Mouse (Mus musculus): ENCODE data around the gene Gadd45a. TPM values are rescaled to one million over a fixed set of nuclear protein-coding genes. Genes with fewer than 3 reads are reported as not detected.

Gene Gadd45a
- total RNA-seq (2021): 10 to 100 TPM; 19.6 to 22.3 TPM
- long read RNA-seq, experiment 1, transcript Gadd45a-201 (4 exons, 1,223 nt): major isoform, 8 of 9 reads
- long read RNA-seq, experiment 1, partial matches to known transcripts: 0 of 9 reads
- long read RNA-seq, experiment 1, other reads (novel, unspliced or antisense): 1 of 9 reads
- long read RNA-seq, experiment 2, transcript Gadd45a-201 (4 exons, 1,223 nt): major isoform, 14 of 16 reads
- long read RNA-seq, experiment 2, partial matches to known transcripts: 1 of 16 reads
- long read RNA-seq, experiment 2, other reads (novel, unspliced or antisense): 0 of 16 reads

DNA sequence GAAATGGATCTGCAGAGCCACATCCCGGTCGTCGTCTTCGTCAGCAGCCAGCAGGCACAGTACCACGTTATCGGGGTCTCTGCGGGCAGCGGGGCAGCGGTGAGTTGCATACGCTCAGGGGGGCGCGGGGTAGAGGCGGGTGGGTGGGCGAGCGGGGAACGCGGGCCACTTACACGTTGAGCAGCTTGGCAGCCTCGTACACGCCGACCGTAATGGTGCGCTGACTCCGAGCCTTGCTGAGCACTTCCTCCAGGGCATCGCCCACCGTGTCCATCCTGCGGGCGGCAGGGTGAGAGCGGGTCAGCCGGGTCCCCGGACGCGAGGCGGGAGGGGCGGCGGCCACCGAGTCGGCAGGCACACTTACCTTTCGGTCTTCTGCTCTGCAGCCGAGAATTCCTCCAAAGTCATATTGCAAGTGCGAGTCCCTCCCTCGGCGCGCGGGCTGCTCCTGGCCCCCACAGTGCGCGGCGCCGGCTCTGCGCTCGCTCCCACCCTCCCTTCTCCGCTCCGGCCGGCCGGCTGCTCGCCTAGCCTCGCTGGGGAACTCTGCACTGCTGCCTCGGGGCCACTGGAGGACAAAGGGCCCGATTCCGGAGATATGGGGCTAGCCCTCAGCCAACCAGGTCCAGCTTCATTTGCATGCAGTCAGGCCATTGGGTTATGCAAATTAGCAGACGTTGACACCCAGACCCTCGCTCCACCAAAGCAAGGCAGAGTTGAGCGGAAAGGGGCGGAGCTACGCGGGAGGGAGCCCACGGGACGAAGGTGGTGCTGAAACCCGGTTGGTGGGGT, at the start of gene Gadd45a:
Gene Gadd45a (minus strand): TSS at position 621 of the 792 bp plus-strand sequence.
- intact Hi-C loops (cut with DNase I): loop anchor here (1.0 to 10.0 kb wide), 5 partner anchors 74 to 192 kb away; partner anchors contain the start of gene Gng12
- peak; percentile 95 to 96 for DNase-seq

DNA sequence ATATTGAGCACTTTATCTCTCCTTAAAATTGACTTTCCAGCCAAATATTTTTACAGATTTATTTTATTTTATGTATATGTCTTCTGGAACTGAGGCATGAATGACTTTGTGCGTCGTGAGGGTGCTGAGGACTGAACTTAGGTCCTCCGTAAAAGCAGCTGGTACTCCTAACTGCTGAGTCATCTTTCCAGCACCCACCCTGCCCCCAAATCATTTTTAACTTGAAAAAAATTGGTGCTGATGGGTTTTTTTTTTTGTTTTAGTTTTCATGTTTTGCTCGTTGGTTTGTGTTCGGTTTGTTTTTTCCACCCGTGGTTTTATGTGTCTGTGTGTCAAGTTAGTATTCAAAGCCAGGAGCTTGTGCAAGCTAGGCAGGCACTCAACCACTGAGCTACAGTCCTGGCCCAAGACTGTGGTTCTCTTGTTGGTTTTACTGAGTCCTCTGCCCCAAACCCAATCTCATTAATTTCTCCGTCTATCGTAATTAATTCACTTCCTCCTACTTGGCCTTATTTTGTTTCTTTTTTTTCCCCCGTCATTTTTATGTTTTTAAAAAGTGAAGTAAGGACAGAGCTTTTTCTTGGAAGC, 48.7 kb upstream of the Gadd45a start:
- intact Hi-C loops (cut with DNase I): no loop called here
- DNase-seq: no peak

DNA sequence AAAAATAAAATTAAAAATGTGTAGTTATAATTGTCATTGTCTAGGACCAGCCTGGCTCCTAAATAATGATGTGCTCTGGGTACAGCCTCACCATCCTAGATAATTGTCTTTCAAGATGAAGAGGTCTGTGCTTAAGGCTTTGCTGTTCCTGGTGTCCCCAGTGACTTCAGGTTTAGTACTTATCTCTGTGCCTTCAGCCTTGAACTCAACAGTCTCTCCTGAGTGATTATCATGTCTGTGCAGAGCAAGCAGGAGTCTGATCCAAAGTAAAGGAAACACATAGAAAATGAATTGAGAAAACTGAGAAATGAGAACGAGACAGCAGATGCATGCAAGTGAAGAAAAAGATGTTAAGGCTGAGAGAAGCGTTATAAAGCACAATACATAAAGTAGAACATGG, 47.2 kb upstream of the Gadd45a start:
- intact Hi-C loops (cut with DNase I): no loop called here
- DNase-seq: no peak

DNA sequence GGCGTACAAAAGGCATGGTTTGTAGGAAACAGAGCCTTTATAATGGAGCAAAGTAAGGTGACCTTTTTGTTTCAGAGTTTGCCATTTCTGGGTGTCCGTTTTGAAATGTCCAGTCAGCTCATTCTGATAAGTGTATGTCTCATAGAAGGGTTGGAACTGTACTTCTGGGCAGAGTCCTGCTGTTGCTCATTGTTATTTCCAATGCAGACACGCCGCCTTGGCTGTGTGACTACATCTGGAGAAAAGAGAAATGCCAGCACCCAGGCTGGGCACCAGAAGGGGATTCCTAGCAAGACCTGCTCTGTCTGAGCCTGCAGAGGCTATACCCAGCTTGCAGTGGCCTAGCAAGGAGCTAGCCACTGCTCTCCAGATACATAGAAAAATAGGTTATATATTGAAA, 43.9 kb upstream of the Gadd45a start:
- no peak for DNase-seq
- intact Hi-C loops (cut with DNase I): no loop called here

DNA sequence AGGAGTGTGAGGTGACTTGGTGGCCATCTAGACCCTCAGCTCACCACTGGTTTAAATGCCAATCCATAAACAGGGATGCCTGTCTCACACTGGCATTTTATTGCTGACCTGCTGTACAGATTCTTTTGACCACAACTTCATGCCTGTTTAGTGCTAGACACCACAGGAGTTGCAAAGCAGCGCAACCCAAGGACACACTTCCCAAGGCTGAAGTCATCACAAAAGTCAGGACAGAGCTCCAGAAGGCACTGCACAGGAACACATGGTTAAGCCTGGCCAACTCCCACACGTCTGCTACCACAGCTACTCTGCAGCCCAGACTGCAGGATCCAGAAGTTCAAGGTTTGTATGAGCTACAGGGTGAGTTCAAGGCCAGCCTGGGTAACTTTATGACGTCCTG, 40.8 kb upstream of the Gadd45a start:
- intact Hi-C loops (cut with DNase I): no loop called here

DNA sequence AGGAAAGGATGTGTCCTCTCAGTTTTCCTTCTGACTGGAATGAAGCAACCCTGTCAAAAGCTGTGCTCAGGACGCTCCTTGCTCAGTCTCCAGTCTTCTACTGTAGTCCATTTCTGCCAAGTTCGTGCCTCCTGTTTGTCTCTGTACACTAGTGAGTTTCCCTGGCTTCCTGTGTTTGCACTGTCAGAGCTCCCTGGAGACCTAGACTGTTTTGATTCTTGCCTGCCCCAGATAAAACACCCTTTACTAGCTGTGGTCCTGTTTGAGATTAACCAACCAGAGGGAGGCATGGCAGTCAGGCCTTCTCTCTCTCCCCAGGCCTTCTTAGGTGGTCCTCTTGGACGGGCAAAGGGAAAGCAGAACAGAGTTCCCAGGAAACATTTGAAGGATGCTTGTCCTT, 40.2 kb upstream of the Gadd45a start:
- intact Hi-C loops (cut with DNase I): no loop called here
- DNase-seq: peak; percentile 35 to 49

More for the DNA sequence above, 40.8 kb upstream of the Gadd45a start:
- no peak for DNase-seq

DNA sequence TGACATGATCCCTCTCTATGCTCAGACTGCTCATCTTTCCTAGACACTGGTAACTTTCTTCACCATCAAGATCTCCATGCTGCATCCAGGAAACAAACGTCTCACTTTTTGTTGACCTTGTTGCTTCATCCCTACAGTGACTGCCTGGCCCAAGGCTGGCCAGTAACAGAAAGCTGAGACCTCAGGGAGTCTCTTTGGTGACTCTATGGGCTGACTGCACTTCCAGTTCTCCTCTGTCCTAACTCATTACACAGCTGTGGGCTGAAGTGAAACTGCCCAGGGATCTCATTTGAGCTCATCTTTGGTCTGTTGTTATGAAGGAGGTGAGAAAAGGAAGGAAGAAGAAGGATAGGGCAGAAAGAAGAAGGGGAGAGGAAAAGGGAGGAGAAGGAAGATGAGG, 39.1 kb upstream of the Gadd45a start:
- DNase-seq: no peak
- intact Hi-C loops (cut with DNase I): no loop called here

DNA sequence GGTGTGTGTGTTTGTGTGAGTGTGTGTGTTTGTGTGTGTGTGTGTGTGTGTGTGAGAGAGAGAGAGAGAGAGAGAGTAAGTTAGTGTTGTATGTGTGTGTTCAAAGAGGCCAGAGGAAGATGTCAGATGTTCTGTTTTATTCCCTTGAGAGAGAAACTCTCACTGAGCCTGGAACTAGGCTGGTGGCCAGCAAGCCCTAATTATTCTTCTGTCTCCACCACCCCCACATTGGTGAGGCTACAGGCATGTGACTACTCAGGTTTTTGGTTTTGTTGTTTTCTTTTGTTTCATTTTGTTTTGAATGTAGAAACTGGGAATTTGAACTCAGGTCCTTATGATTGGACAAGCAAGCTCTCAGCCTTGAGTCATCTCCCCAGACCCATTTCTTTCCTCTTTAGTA, 37.6 kb upstream of the Gadd45a start:
- intact Hi-C loops (cut with DNase I): no loop called here
- DNase-seq: peak in 1 of 2 experiments; percentile 21

DNA sequence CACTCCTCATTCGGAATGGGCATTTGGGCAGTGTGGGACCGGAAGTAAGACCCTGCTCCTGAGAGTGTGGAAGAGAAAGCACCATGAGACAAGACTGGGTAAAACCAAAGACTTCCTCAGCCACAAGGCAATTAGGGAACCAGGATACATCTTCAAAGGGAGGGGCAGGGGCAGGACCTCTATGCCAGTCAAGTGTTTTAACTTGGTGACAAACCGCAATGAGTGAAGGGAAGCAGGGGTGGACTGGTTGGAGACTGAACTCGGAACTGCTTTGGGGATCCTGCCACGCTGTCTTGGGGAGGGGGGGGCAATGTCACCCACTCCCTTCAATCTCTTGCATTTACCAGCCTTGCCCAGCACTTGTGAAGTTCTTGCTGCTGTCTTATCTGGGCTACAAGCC, 36.7 kb upstream of the Gadd45a start:
- intact Hi-C loops (cut with DNase I): no loop called here
- DNase-seq: no peak

DNA sequence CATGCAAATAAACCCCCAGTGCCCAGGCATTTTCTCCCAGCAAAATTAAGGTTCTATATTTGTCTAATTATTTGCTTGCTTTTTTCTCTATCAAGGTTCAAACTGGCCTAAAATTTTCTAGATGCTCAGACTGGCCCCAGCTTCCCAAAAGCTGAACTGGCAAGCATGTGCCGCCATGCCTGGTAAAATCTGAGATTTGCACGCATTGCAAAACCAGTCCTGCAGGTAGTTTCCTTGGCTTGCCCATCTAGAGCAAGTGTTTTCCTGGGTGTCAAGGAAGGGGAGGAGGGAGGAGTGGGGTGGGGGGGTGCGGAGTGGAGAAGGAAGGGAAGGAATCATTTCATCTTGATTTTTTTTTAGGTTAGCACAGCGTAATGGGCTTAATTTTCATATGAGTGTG, 36.2 kb upstream of the Gadd45a start:
- intact Hi-C loops (cut with DNase I): no loop called here
- DNase-seq: no peak

DNA sequence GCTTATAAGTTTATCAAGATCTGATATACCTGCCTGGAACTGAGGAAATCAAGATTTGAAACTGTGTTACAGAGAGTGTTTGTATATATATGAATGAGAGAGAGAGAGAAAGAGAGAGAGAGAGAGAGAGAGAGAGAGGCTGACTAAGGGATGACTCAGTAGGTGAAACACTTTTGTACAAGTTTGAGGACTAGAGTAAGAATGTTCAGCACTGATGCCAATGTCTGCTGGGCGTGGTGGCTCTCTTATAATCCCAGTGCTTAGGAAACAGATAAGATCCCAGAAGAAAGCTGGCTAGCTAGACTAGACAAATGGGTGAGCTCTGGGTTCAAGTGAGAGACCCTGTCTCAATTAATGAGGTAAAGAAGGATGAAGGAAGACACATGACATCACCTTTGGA, 34.4 kb upstream of the Gadd45a start:
- no peak for DNase-seq
- intact Hi-C loops (cut with DNase I): no loop called here

DNA sequence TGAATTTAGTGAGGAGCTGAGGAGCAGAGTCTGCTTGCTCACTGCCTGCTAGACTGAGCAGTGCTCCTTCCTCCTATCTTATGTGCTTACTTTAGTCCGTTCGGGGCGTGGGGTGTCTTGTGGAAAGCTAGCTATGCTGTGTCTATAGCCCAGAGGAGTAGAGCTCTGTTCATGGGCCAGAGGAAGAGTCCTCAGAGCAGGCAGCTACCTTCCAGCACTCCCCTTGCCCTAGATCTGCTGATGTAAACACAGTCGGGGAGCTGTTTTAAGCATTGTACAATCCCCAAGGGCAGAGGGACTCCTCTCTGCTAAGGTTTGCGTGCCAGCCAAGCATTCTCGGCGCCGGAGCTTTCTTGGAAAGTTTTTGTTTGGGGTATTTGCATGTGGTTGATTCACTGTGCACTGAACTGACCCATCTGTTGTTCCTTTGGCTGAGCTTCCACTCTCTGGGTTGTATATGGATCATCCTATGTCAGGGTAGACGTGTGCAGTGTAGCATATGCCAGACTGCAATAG, 32.6 kb upstream of the Gadd45a start:
- intact Hi-C loops (cut with DNase I): no loop called here
- DNase-seq: peak in 1 of 2 experiments; percentile 20

DNA sequence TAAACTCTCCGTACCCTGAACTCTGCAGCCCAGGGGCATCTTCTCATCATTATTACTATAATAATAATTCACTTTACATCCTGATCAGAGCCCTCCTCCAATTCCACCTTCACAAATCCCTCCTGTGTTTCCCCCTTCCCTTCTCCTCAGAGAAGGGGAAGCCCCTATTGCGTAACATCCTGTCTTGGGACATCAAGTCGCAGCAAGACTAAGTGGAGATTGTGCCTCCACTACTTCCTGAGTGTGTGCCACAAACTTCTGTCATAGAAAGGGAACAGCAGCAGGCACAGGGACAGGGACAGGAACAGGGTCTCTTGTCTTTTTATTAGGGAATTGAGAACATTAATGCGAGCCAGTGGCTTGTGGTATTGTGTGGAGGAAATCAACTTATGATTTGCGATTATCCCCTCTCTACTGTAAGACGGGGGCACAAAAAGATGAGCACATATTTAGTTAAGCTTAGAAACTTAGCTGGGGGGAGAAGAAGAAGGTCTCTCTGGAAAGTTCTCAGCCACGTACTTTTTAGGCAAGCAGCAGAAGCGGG, 32.0 kb upstream of the Gadd45a start:
- DNase-seq: no peak
- intact Hi-C loops (cut with DNase I): no loop called here

DNA sequence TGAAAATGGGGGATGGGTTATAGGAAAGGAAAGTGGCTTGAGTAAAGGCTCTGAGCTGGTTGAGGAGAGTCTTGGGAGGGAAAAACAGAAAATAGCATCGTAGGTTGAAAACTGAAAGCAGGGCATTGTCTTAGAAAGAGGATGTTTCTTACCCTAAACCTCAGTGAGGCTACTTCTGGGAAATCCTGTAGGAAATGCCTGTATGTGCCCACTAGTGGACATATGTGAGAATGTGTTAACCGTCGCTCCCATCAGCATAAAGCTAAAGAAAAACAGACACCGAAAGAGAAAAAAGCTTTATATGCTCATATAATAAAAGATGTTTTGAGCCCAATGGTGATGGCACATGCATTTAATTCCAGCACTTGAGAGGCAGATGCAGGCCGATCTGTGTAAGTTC, 22.8 kb upstream of the Gadd45a start:
- no peak for DNase-seq
- intact Hi-C loops (cut with DNase I): no loop called here

DNA sequence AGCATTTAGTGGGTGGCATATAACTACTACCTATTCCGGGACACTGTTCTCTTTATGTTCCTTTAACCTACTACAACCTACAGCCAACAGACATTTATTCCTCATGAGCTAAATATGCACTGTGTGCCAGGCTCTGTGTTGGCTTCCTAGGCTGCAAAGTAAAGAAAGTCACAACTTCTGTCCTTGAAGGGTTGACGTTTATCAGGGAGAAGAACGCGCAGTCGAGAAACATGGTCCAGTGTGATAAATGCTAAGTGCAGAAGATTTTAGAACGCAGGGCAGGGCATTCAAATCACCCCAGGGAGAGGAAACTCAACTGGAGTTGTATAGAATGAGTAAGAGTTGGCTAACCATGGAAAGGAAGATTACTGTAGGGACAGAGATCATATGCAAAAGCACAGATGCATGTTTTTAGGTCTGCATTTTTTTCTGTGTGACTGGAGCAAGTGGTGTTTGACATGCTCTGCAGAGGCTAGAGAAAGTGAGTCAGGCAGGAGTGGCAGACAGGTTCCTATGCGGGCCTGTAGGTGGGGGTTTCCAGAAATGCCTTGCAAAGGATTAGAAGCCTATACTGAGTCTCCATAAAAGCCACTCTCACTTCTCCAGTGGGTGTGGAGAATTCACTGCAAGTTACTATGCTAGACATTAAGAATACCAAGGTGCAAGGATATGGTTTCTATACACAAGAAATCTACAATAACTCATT, 20.9 kb upstream of the Gadd45a start:
- no peak for DNase-seq
- intact Hi-C loops (cut with DNase I): no loop called here

DNA sequence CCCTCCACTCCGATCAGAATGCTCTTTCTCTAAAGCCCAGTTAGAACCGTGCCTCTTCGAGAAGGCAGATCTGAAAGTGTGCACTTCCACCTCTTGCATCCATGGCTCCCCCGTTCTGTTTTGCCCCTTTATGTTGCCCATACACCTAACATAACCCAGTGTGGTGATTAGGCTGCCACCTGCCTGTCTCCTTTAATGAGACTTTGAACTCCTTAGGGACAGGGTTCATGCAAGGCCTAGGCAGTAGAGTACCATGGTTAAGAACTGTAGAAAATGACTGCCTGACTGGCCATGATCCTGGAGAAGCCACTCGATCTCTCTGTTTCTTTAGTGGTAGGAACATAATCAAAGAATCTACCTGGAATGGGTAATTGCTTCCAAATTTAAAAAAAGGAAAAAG, 20.3 kb upstream of the Gadd45a start:
- intact Hi-C loops (cut with DNase I): no loop called here

DNA sequence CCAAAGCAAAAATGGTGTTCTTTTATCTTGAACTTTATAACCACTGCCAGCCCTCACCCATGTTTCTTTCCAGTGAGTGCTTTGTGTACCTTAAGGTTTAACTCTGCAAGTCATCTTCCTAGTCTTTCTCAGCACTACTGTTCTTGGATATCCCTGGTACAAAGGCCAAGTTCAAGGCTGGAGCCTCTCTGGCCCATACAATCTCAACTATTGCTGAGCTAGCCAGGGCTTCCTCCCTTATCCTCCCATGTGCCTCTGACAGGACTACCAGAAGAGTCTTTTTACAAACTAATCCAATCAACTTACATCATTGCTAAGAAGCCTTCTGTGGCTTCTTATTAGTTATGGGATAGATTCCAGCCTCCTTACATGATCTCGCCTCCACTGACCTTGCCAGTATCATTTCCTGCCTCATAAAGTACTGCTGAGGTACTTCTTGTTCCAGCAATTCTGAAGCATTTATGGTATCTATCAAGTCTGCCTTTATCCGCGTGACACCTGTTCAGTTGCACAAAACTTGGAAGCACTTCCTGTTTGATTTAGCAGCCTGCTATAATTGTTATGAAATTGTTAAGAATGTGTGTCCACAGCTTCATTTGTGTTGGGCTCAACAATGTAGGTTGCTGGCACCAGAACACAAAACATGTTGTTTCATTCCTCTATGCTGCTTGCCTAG, 19.8 kb upstream of the Gadd45a start:
- no peak for DNase-seq
- intact Hi-C loops (cut with DNase I): no loop called here

More for the DNA sequence above, 20.3 kb upstream of the Gadd45a start:
- no peak for DNase-seq

DNA sequence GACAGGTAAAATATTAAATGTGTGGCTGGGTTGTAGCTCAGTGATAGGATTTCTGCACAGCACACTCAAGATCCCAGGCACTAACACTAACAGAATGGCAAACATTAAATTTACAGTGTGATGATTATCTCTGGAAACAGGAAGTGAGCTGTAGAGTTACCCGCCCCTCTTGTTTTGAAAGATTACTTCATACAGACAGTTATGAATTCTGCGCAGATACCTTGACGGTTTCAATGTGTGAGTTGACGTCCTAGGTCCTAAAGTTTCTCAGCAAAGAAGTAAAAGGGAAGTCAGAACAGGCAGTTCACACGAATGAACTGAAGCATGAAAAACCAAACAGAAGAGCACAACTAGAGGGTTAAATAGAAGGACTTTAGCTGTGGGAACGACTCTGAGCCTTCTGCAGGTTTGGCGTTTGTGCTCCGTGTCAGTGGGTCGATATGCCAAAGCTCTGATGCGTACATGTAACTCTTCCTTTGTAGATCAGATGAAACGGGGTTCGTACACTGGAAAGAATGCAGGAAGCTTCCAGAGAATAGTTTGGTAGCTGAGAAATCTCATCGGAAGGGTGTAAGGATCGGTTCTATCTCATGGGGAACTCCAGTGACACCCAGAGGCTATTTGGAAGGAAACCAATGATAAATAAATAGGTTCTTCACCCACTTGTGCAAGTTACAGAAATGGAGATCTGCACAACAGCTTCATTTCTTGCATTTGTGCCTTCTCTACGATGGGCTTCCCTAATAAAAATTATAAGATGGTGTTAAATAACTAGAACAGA, 19.0 kb upstream of the Gadd45a start:
- DNase-seq: no peak
- intact Hi-C loops (cut with DNase I): no loop called here

DNA sequence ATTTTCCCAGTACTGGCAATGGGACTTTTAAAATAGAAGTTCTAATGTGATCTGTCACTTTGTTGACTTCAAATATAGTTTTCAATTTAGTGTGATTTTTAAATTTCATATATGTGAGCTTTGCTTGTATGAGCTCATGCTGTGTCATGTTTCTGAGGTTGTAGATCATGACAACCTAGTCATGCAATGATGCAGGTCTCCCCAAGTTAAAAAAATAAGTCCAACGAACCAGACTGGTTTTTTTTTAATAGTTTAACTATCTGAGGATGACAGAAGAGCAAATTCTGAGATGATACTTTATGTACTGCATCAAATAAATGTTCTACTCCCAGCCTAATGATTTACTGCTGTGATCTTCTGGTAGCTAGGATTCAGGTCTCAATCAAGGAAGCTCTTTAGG, 12.8 kb upstream of the Gadd45a start:
- no peak for DNase-seq
- intact Hi-C loops (cut with DNase I): no loop called here

Data from heart, postnatal 14 days (tissue).